Mouse (Mus musculus) frontal cortex, postnatal 10 days (tissue): ENCODE measurements around the gene Gm21992.

Experiments
- DNase-seq, 2 experiments: peaks; one replicate each; pipeline ENCODE4 v3.0.0; 2022; ENCODE audit warnings: low spot score in 2 of 2, mixed read lengths in 1 of 2

The Gm21992 gene

GRCm38 (mm10) chr19:4712156-4712780 lies 99.1 kb downstream of the Gm21992 start:
- no peak for DNase-seq

- DNase-seq = peak in 1 of 2 experiments; percentile 39
These were observed 99.7 kb downstream of the Gm21992 start for GRCm38 (mm10) chr19:4711601-4712155.

GRCm38 (mm10) chr19:4711098-4711600 lies 100.3 kb downstream of the Gm21992 start, which contains the start of gene Sptbn2:
Sptbn2 (plus strand) TSS chr19:4711167.
- peak; percentile 51 to 78 for DNase-seq

- DNase-seq = no peak
These were observed 102.6 kb downstream of the Gm21992 start for GRCm38 (mm10) chr19:4708765-4709164.

GRCm38 (mm10) chr19:4701221-4701620 lies 110.2 kb downstream of the Gm21992 start:
- DNase-seq = no peak

GRCm38 (mm10) chr19:4700656-4701055 lies 110.8 kb downstream of the Gm21992 start:
- DNase-seq = no peak

- DNase-seq = no peak
These were observed 111.6 kb downstream of the Gm21992 start for GRCm38 (mm10) chr19:4699821-4700220.

GRCm38 (mm10) chr19:4698856-4699255 lies 112.6 kb downstream of the Gm21992 start:
- DNase-seq = no peak

- DNase-seq = peak; percentile 64 to 80
These were observed 113.2 kb downstream of the Gm21992 start, which contains the start of gene Gm960 for GRCm38 (mm10) chr19:4698205-4698677. Gm960 (minus strand) TSS chr19:4698668.

GRCm38 (mm10) chr19:4697721-4698120 lies 113.7 kb downstream of the Gm21992 start:
- no peak for DNase-seq

GRCm38 (mm10) chr19:4697121-4697520 lies 114.3 kb downstream of the Gm21992 start:
- no peak for DNase-seq

GRCm38 (mm10) chr19:4694346-4694745 lies 117.1 kb downstream of the Gm21992 start:
- no peak for DNase-seq
